Mouse (Mus musculus) myocyte (in vitro differentiated cells): ENCODE results near the gene Plxnd1.

Source experiments
- POLR2A ChIP-seq: IDR thresholded peaks from one replicate; pipeline ENCODE4 v1.6.1; 2011; ENCODE audit warnings: low read depth, mild to moderate bottlenecking, control low read depth, moderate library complexity; ENCODE audit not compliant: insufficient read length
- POLR2AphosphoS2 ChIP-seq: IDR thresholded peaks from one replicate; pipeline ENCODE4 v1.6.1; 2011; ENCODE audit warnings: low read depth, control low read depth; ENCODE audit not compliant: insufficient read length

GRCm38 (mm10) chr6:116044039-116044438 is 49.2 kb upstream of the Plxnd1 start:
- no peak for TF ChIP-seq POLR2AphosphoS2
- no peak for TF ChIP-seq POLR2A
